9 mouse cellular contexts compared by ENCODE assay signal in the genomic region with DNA sequence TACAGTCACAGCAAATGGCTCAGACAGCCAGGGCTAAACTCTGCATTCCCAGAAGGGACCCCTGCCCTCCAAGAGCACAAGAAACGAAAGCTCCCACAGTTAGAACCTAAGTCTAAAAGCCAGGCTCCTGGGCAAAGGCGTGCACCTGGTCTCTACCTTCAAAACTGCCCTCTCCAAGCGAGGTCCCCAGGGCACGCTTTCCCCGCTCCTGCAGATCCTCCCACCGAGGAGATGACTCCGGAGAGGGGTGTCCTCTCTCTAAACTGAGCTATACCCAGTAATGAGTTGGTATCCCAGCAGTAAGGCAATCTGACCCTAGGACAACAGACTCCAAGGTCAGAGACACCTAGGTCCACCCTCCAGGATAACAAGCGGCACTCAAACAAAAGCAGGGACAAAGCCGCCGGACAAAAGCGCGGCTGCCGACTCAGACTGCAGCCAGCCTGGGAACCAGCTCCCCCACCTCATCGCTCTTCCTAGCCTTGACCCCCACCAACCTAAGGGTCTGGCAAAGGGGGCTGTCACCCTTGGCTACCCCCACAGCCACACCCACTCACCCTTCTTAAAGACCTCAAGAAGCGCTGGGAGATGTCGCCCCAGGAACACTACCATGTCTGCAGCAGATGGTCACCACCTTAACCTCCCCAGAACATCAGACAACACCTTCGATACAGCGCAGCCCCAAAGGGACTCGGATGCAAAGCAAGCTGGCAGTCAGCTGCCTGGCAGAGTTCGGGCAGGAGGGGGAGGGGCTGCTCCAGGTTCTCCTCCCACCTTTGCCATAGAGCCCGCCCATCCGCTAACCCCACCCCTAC. TPM values are rescaled to one million over a fixed set of nuclear protein-coding genes. Genes with fewer than 3 reads are reported as not detected.
DNase-seq lines count a peak whose midpoint lies in the region; ATAC-seq and TF ChIP-seq lines count a peak whose summit lies in the region.
"Had no signal": no experiment of that assay in that cellular context is flagged by ENCODE, and none has a peak within 500 bp of the region (broad histone marks: within the 10 kb centered on the region; RNA-seq: fewer than 3 reads in every experiment).

No protein-coding gene starts in this region.

- H3K27me3 ChIP-seq in heart, embryonic 16.5 days (ENCODE audit: control insufficient read depth, insufficient read depth, low read length) = peaks cover 74% of the 10 kb centered on the region
- peaks cover 72% of the 10 kb centered on the region for H3K27me3 ChIP-seq in embryonic facial prominence, embryonic 10.5 days (replicated peaks; ENCODE audit: low read depth, poor library complexity, severe bottlenecking)
- H3K27me3 ChIP-seq in kidney, adult 2 months (replicated peaks; ENCODE audit: control insufficient read depth, insufficient read depth, low read length) = no peaks in the 10 kb centered on the region
- H3K27me3 ChIP-seq in neural tube, embryonic 12.5 days (replicated peaks) = peaks cover 15% of the 10 kb centered on the region

- no peak for DNase-seq in heart, postnatal 10 days
- DNase-seq in embryonic facial prominence, embryonic 10.5 days (ENCODE audit: low spot score) = no peak
- DNase-seq in kidney, adult 2 months = peak; percentile 53
- DNase-seq in T-cell, adult 2 months (ENCODE audit: low spot score) = no peak
- DNase-seq in lung, postnatal 36 days = no peak
- no peak for DNase-seq in ovary, postnatal 10 days (ENCODE audit: low spot score)
- DNase-seq: spleen, adult 18-20 months had no signal

- peak overlapping the region; percentile 32 for H3K4me3 ChIP-seq in heart, embryonic 16.5 days (ENCODE audit: low read length)
- H3K4me3 ChIP-seq in embryonic facial prominence, embryonic 10.5 days = peak overlapping the region; percentile 46
- peak overlapping the region; percentile 59 for H3K4me3 ChIP-seq in kidney, adult 2 months (ENCODE audit: insufficient read depth, low read depth, low read length)
- H3K4me3 ChIP-seq in neural tube, embryonic 12.5 days = peak overlapping the region; percentile 42

- peak overlapping the region; percentile 51 for H3K9ac ChIP-seq in heart, embryonic 16.5 days (ENCODE audit: low read length)
- peak overlapping the region; percentile 58 for H3K9ac ChIP-seq in neural tube, embryonic 12.5 days

- WGBS in heart, embryonic 16.5 days = 19% methylated on average over 22 of the region's 22 CpGs
- WGBS in embryonic facial prominence, embryonic 10.5 days = 6% methylated on average over 22 of the region's 22 CpGs
- WGBS in kidney, adult 2 months = 39% methylated on average over 22 of the region's 22 CpGs
- WGBS in neural tube, embryonic 12.5 days = 8% methylated on average over 22 of the region's 22 CpGs

- TF ChIP-seq CTCF in kidney, adult 2 months (conservative IDR thresholded peaks at IDR 0.05; ENCODE audit: insufficient read depth, insufficient read length, low read depth, low read length) = no peak

- H3K36me3 ChIP-seq in heart, embryonic 16.5 days (ENCODE audit: control insufficient read depth, insufficient read depth) = no peaks in the 10 kb centered on the region
- H3K36me3 ChIP-seq in embryonic facial prominence, embryonic 10.5 days (replicated peaks) = peaks cover 23% of the 10 kb centered on the region
- peaks cover 2% of the 10 kb centered on the region for H3K36me3 ChIP-seq in kidney, adult 2 months (ENCODE audit: control insufficient read depth, insufficient read depth, low read length)
- peaks cover 20% of the 10 kb centered on the region for H3K36me3 ChIP-seq in neural tube, embryonic 12.5 days

- H3K9me3 ChIP-seq in heart, embryonic 16.5 days (replicated peaks; ENCODE audit: control insufficient read depth, low read length) = no peaks in the 10 kb centered on the region
- no peaks in the 10 kb centered on the region for H3K9me3 ChIP-seq in embryonic facial prominence, embryonic 10.5 days
- no peaks in the 10 kb centered on the region for H3K9me3 ChIP-seq in neural tube, embryonic 12.5 days

- peaks cover 24% of the 10 kb centered on the region for H3K4me1 ChIP-seq in heart, embryonic 16.5 days (ENCODE audit: control insufficient read depth, insufficient read depth, low read length)
- H3K4me1 ChIP-seq in embryonic facial prominence, embryonic 10.5 days = peaks cover 68% of the 10 kb centered on the region
- peaks cover 6% of the 10 kb centered on the region; the same call in 1 of the 2 replicates for H3K4me1 ChIP-seq in kidney, adult 2 months (ENCODE audit: control insufficient read depth, insufficient read depth, low read length)
- H3K4me1 ChIP-seq in neural tube, embryonic 12.5 days = peaks cover 46% of the 10 kb centered on the region

- H3K27ac ChIP-seq in heart, embryonic 16.5 days (ENCODE audit: low read length) = no peak overlapping the region
- H3K27ac ChIP-seq in embryonic facial prominence, embryonic 10.5 days (replicated peaks) = peak overlapping the region; percentile 72
- H3K27ac ChIP-seq in kidney, adult 2 months (ENCODE audit: insufficient read depth, low read depth, low read length) = peak overlapping the region; percentile 81
- 0 out of 2 replicates have a peak overlapping the region, but pooled peaks have one; percentile 26 for H3K27ac ChIP-seq in neural tube, embryonic 12.5 days

- intact Hi-C loops in heart, postnatal 10 days (cut with DNase I) = no loop called here

- ATAC-seq in heart, embryonic 16.5 days (replicated peaks; ENCODE audit: extremely low read depth, insufficient read depth, low FRiP score) = no peak
- peak; percentile 13; the same call in 1 of the 2 replicates for ATAC-seq in neural tube, embryonic 12.5 days (ENCODE audit: low FRiP score, low read depth)

- H3K4me2 ChIP-seq in heart, embryonic 16.5 days (ENCODE audit: low read depth, low read length) = peak overlapping the region; percentile 48
- peak overlapping the region; percentile 67 for H3K4me2 ChIP-seq in neural tube, embryonic 12.5 days (replicated peaks)

- TF ChIP-seq POLR2A in kidney, adult 2 months (IDR thresholded peaks at IDR 0.05; ENCODE audit: low read depth, low read length) = peak; percentile 32

RNA-seq across cellular contexts. Expression of a gene that starts 33.8 kb away (rescaled TPM):
- polyA plus RNA-seq in heart, embryonic 16.5 days (2015; fragmentation: Nextera tagmentation; extraction: Ambion mirVana) = 2.2 and 2.3 TPM in 2 replicates
- 1 to 10 TPM; 4.9 to 5.9 TPM for total RNA-seq in heart, postnatal 10 days (2021)
- polyA plus RNA-seq in embryonic facial prominence, embryonic 10.5 days (2016; fragmentation: Nextera tagmentation; extraction: Ambion mirVana) = 3.3 and 3.5 TPM in 2 replicates
- polyA plus RNA-seq in kidney, adult 2 months (2012; rRNA removed) = 39.3 and 45.5 TPM in 2 replicates
- polyA plus RNA-seq in neural tube, embryonic 12.5 days (2016; fragmentation: Nextera tagmentation; extraction: Ambion mirVana) = 4.0 and 4.6 TPM in 2 replicates

RNA-seq across cellular contexts. Expression of a gene that starts 37.8 kb away (rescaled TPM):
- polyA plus RNA-seq in heart, embryonic 16.5 days (2015; fragmentation: Nextera tagmentation; extraction: Ambion mirVana) = 45.9 and 53.3 TPM in 2 replicates
- total RNA-seq in heart, postnatal 10 days (2021) = 10 to 100 TPM; 38.8 to 39.2 TPM
- polyA plus RNA-seq in embryonic facial prominence, embryonic 10.5 days (2016; fragmentation: Nextera tagmentation; extraction: Ambion mirVana) = 96.0 and 105 TPM in 2 replicates
- 16.3 and 17.4 TPM in 2 replicates for polyA plus RNA-seq in kidney, adult 2 months (2012; rRNA removed)
- 103 and 111 TPM in 2 replicates for polyA plus RNA-seq in neural tube, embryonic 12.5 days (2016; fragmentation: Nextera tagmentation; extraction: Ambion mirVana)

RNA-seq across cellular contexts. Expression of a gene that starts 37.9 kb away (rescaled TPM):
- polyA plus RNA-seq in heart, embryonic 16.5 days (2015; fragmentation: Nextera tagmentation; extraction: Ambion mirVana) = 10.9 and 11.8 TPM in 2 replicates
- 10 to 100 TPM; 18.0 to 21.7 TPM for total RNA-seq in heart, postnatal 10 days (2021)
- polyA plus RNA-seq in embryonic facial prominence, embryonic 10.5 days (2016; fragmentation: Nextera tagmentation; extraction: Ambion mirVana) = 29.5 and 29.8 TPM in 2 replicates
- polyA plus RNA-seq in kidney, adult 2 months (2012; rRNA removed) = 12.6 and 13.6 TPM in 2 replicates
- 20.5 and 21.6 TPM in 2 replicates for polyA plus RNA-seq in neural tube, embryonic 12.5 days (2016; fragmentation: Nextera tagmentation; extraction: Ambion mirVana)
